Mouse (Mus musculus) bone marrow, adult 2 months (tissue): ENCODE measurements around the gene I0C0044D17Rik.

Experiments
- CTCF ChIP-seq: fragments of 200-500 bp; IDR thresholded peaks from 2 replicates; pipeline ENCODE4 v1.5.1; 2011; ENCODE audit warnings: low read length, control low read depth; ENCODE audit not compliant: control insufficient read depth, insufficient read depth
- POLR2A ChIP-seq: fragments of 200-500 bp; IDR thresholded peaks from 2 replicates; pipeline ENCODE4 v1.6.1; 2011; ENCODE audit warnings: low read depth, mild to moderate bottlenecking, control low read depth, low read length, borderline replicate concordance; ENCODE audit not compliant: control insufficient read depth

DNA sequence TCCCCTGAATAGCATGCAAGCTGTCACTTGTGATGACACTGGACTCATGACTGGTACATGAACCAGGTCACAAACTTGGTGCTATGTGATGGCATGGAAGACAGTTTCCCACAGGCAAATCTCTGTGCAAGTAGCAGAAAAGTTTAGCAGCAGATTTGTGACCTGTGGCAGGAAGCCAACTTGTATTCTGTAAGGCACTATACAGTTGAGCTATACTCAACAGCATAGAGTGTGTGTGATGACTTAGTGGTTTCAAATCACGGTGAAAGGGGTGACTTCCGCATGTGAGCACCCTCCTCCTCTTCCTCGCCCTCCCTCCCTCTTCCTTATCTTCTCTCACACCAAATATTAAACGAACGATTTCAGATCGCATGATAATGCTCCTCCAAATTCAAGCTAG is 46.2 kb downstream of the I0C0044D17Rik start:
- TF ChIP-seq POLR2A (no peak), CTCF (no peak)
